Mouse (Mus musculus): Measurements from ENCODE around the gene Pdap1. TPM values are rescaled to one million over a fixed set of nuclear protein-coding genes. Genes with fewer than 3 reads are reported as not detected.
"Not testable (repeated sequence)": the region's sequence is repeated elsewhere in the genome, so short reads cannot be mapped to it uniquely, and the experiment has no call there.

Pdap1 gene
- total and polyA plus RNA-seq, 3 experiments: 33.6 to 87.6 (median 86.5) TPM

DNA sequence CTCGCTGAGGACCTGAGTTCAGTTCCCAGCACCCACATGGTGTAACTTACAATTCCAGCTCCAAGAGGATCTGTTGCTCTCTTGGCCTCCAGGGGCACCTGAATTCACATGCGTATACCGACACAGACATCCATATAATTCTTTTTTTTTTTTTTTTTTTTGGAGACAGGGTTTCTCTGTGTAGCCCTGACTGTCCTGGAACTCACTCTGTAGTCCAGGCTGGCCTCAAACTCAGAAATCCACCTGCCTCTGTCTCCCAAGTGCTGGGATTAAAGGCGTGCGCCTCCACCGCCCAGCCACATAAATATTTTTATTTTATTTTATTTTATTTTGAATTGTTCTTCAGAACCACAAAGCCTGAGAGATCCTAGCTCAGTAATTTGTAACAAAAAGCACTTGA is 56.8 kb downstream of the Pdap1 start:
- DNase-seq: not testable (repeated sequence)

DNA sequence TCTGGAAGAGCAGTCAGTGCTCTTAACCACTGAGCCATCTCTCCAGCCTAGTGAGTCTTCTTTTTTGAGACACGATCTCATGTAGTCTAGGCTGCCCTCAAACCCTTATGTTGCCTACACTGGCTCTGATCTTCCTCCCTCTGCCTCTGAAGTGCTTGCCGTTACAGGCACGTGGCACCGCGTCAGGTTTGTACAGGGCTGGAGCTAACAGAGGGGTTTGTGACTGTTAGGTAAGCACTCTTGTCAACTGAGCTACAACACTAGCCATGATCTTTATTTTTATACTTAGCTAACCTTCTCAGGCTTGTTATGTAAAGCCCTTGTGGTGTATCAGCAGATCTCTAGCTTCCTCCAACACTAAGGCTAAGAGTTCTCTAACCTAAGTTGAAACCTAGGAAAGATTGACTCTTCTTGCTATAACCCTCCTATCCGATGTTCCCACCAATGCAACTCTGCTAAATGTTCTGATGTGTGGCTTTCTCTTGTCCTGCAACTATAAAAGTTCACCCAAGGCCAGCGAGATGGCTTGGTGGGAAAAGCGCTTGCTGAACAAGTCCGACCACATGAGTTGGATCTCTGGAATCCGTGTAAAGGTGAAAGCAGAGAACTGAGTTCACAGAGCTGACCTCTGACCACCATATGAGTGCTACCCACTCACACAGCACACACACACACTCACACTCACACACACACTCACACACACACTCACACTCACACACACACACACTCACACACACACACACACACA is 58.0 kb downstream of the Pdap1 start:
- no peak for DNase-seq

Other genes with a start within 250 kb of the Pdap1 start
- 10 to 100 TPM; 19.5 to 21.6 TPM for gene Smurf1, start 174.4 kb downstream of the Pdap1 start, total RNA-seq (2021)
- gene Smurf1, start 174.4 kb downstream of the Pdap1 start, polyA plus RNA-seq (2012; rRNA removed): 18.6 and 20.7 TPM in 2 replicates
- gene Gm4871, start 107.5 kb downstream of the Pdap1 start, total RNA-seq (2021): not detected
- not detected in 2 replicates for gene Gm4871, start 107.5 kb downstream of the Pdap1 start, polyA plus RNA-seq (2012; rRNA removed)
- gene 1700018F24Rik, start 97.2 kb downstream of the Pdap1 start, total RNA-seq (2021): not detected
- gene 1700018F24Rik, start 97.2 kb downstream of the Pdap1 start, polyA plus RNA-seq (2012; rRNA removed): not detected in 2 replicates
- gene Arpc1a, start 56.4 kb downstream of the Pdap1 start, total RNA-seq (2021): 100 to 1,000 TPM; 111 to 129 TPM
- gene Arpc1a, start 56.4 kb downstream of the Pdap1 start, polyA plus RNA-seq (2012; rRNA removed): 70.9 and 78.6 TPM in 2 replicates
- gene Kpna7, start 56.2 kb downstream of the Pdap1 start, total RNA-seq (2021): not detected
- gene Kpna7, start 56.2 kb downstream of the Pdap1 start, polyA plus RNA-seq (2012; rRNA removed): not detected in 2 replicates
- 100 to 1,000 TPM; 212 to 236 TPM for gene Arpc1b, start 26.0 kb downstream of the Pdap1 start, total RNA-seq (2021)
- gene Arpc1b, start 26.0 kb downstream of the Pdap1 start, polyA plus RNA-seq (2012; rRNA removed): 450 and 491 TPM in 2 replicates
- 100 to 1,000 TPM; 103 to 113 TPM for gene Bud31, start 124 bp upstream of the Pdap1 start, total RNA-seq (2021)
- gene Bud31, start 124 bp upstream of the Pdap1 start, polyA plus RNA-seq (2012; rRNA removed): 26.2 and 27.3 TPM in 2 replicates
- 10 to 100 TPM; 24.4 to 25.8 TPM for gene Ptcd1, start 26.9 kb upstream of the Pdap1 start, total RNA-seq (2021)
- gene Ptcd1, start 26.9 kb upstream of the Pdap1 start, polyA plus RNA-seq (2012; rRNA removed): 18.9 and 23.8 TPM in 2 replicates
- 10 to 100 TPM; 19.8 to 20.1 TPM for gene Cpsf4, start 27.0 kb upstream of the Pdap1 start, total RNA-seq (2021)
- 15.2 and 16.8 TPM in 2 replicates for gene Cpsf4, start 27.0 kb upstream of the Pdap1 start, polyA plus RNA-seq (2012; rRNA removed)
- gene Atp5j2, start 51.8 kb upstream of the Pdap1 start, total RNA-seq (2021): 100 to 1,000 TPM; 500 to 593 TPM
- gene Atp5j2, start 51.8 kb upstream of the Pdap1 start, polyA plus RNA-seq (2012; rRNA removed): 43.5 and 53.7 TPM in 2 replicates
- 1 to 10 TPM; 8.4 to 9.2 TPM for gene Zkscan14, start 61.6 kb upstream of the Pdap1 start, total RNA-seq (2021)
- gene Zkscan14, start 61.6 kb upstream of the Pdap1 start, polyA plus RNA-seq (2012; rRNA removed): 1.1 and 1.2 TPM in 2 replicates
- gene Zkscan5, start 64.3 kb upstream of the Pdap1 start, total RNA-seq (2021): 10 to 100 TPM; 11.2 to 13.5 TPM
- gene Zkscan5, start 64.3 kb upstream of the Pdap1 start, polyA plus RNA-seq (2012; rRNA removed): 3.2 and 3.6 TPM in 2 replicates
- 10 to 100 TPM; 47.0 to 56.5 TPM for gene Zfp655, start 91.5 kb upstream of the Pdap1 start, total RNA-seq (2021)
- 9.8 and 10.9 TPM in 2 replicates for gene Zfp655, start 91.5 kb upstream of the Pdap1 start, polyA plus RNA-seq (2012; rRNA removed)
- gene Zscan25, start 140.3 kb upstream of the Pdap1 start, total RNA-seq (2021): 10 to 100 TPM; 11.5 to 17.7 TPM
- gene Zscan25, start 140.3 kb upstream of the Pdap1 start, polyA plus RNA-seq (2012; rRNA removed): 13.8 and 16.3 TPM in 2 replicates
- not detected for gene Cyp3a57, start 205.0 kb upstream of the Pdap1 start, total RNA-seq (2021)
- not detected in 2 replicates for gene Cyp3a57, start 205.0 kb upstream of the Pdap1 start, polyA plus RNA-seq (2012; rRNA removed)